Mouse (Mus musculus) kidney, adult 8-10 months (tissue): ENCODE measurements at regions not wholly inside any gene's neighbourhood (a gene's known extent, or its start where the extent isn't known, plus 50 kb on each side); places are given as distances from the start of the nearest gene placed in this dataset.

ENCODE experiments used
- DNase-seq, 2 experiments: peaks; one replicate each; pipeline ENCODE4 v3.0.0; 2022

DNA sequence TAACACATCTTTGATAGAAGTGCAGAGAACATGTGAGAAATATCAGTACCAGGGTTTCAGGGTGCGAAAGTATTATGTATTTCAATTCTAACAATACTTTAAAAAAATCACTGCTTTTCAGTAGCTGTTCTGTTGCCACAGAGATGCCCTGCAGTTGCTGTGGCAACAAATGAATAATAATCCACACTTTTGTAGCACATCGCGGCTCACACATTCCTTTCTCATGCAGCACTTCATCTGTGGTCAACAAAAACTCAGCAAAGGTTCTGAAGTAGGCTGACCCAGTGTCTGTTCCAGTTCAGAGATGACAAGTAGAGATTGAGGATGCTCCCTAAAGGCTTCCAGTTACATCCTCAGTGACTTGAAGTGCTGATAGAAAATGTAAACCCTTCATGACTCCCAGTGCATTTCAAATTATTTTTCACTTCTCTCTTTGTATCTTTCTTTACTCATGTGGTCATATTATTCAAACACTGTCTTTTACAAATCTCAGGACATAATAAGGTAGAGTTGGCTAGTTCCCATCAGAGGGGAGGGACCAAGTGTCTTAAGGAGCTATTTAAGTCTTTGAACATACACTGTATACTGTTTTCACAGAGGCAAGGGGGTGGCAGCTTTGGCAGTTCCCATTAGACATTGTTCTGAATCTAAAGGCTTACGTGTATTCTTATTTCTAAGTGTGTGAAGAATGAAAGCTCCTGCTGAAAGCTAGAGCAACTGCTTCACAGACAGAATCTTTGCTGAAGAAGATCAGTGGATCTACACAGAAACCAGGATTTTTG lies 460.6 kb upstream of the Slit2 start:
- no peak for DNase-seq

- no peak for DNase-seq
Measured at GRCm38 (mm10) chr5:47528671-47529070, 454.3 kb upstream of the Slit2 start.

DNA sequence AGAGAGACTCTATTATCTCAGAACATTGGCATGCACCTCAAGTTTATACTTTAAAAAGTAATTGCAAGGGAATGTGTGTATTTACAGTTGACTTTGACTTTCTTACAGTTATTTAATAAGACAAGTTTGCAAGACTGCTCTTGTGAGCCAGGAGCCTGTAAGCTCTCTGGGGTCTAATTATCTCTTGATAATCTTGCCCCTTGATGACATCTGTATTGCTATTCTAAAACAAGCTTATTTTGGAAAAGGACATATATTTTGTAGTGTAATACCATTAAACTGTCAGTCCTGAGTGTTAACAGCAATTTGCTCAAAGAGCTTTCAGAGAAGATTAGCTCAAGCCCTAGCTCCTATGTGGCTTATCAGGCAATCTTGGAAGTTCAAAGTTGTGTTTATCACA lies 445.4 kb upstream of the Slit2 start:
- DNase-seq: no peak

DNA sequence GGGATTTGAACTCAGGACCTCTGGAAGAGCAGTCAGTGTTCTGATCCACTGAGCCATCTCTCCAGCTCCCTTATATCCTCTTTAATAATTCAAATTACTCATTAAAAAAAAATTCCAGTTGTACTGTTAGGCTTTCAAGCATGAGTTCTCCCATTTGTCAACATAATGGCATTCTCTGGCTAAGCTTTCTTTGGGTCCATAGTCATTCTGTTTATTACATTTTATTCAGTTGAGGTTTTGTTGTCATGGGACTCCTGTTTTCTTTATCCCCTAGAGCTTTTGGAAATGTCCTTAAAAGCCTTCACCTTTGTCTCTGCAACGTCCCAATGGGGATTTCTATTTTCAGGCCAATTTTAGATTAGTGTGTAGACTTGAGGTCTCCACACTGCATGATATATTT lies 440.7 kb upstream of the Slit2 start:
- DNase-seq: no peak

DNA sequence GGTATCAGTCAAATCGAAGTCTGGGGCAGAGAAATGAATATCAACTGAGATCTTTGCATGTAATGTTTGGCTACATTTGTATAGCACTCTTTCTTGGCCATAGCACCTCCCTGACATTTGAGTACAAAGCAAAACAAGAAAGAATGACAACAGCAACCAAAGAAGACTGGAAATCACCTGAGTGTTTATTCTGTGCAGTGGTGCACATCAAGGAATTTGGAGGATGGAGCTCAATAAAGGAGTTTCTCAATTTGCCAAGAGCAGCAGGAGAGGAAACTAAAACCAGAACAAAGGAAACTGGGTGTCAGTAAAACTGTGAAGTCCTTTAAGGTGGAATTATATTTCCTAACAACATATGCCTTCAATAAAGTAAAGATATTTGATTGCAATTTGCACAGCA lies 426.2 kb upstream of the Slit2 start:
- no peak for DNase-seq

GRCm38 (mm10) chr5:47557152-47557800 lies 425.7 kb upstream of the Slit2 start:
- no peak for DNase-seq
